Mouse (Mus musculus) kidney, embryonic 14.5 days (tissue): ENCODE measurements at regions not wholly inside any gene's neighbourhood (a gene's known extent, or its start where the extent isn't known, plus 50 kb on each side); places are given as distances from the start of the nearest gene placed in this dataset.

ENCODE experiments used
- ATAC-seq: fragments of 200-750 bp; cut with Nextera tagmentation; 2 replicates; pipeline ENCODE4 v1.8.0; 2017; ENCODE audit warnings: moderate number of reproducible peaks, mild to moderate bottlenecking, moderate TSS enrichment, moderate library complexity; ENCODE audit not compliant: low FRiP score, low TSS enrichment
- H3K27ac ChIP-seq: fragments of 300-500 bp; sonication (generic); 2 replicates; pipeline ENCODE4 v1.5.1; 2014; ENCODE audit warnings: low read depth, mild to moderate bottlenecking, low read length, moderate library complexity, mixed read lengths
- H3K27me3 ChIP-seq: fragments of 300-500 bp; sonication (generic); 2 replicates; pipeline ENCODE4 v1.6.1; 2014; ENCODE audit warnings: mild to moderate bottlenecking, low read length; ENCODE audit not compliant: control insufficient read depth, insufficient read depth
- H3K36me3 ChIP-seq: fragments of 300-500 bp; sonication (generic); 2 replicates; pipeline ENCODE4 v1.6.1; 2014; ENCODE audit warnings: low read length, mixed read lengths; ENCODE audit not compliant: control insufficient read depth, insufficient read depth
- H3K4me1 ChIP-seq: fragments of 300-500 bp; sonication (generic); 2 replicates; pipeline ENCODE4 v1.6.1; 2014; ENCODE audit warnings: low read length, mixed read lengths; ENCODE audit not compliant: control insufficient read depth, insufficient read depth
- H3K4me2 ChIP-seq: fragments of 300-500 bp; sonication (generic); replicated peaks from 2 replicates; pipeline ENCODE4 v1.6.1; 2014; ENCODE audit warnings: low read depth, mild to moderate bottlenecking, low read length
- H3K4me3 ChIP-seq: fragments of 300-500 bp; sonication (generic); 2 replicates; pipeline ENCODE4 v1.5.1; 2014; ENCODE audit warnings: mild to moderate bottlenecking, low read length
- H3K9ac ChIP-seq: fragments of 300-500 bp; sonication (generic); 2 replicates; pipeline ENCODE4 v1.6.1; 2014; ENCODE audit warnings: low read depth, mild to moderate bottlenecking, low read length, moderate library complexity
- H3K9me3 ChIP-seq: fragments of 300-500 bp; sonication (generic); 2 replicates; pipeline ENCODE4 v1.6.1; 2016; ENCODE audit warnings: low read length; ENCODE audit not compliant: control insufficient read depth
- WGBS: fragments of 180-500 bp; shearing (Covaris S2); extraction: QIAGEN DNeasy Blood & Tissue Kit; methylation state at CpG from one replicate; pipeline ENCODE4 v1.1.7; 2014; 5-methylcytosine and 5-hydroxymethylcytosine counted together

GRCm38 (mm10) chr8:40127141-40127540 is 547.7 kb upstream of the Adam24 start:
- no peaks in the 10 kb centered on the region for H3K36me3 ChIP-seq
- H3K4me3 ChIP-seq: no peak overlapping the region
- H3K9ac ChIP-seq: no peak overlapping the region
- no peak for ATAC-seq
- H3K4me1 ChIP-seq: no peaks in the 10 kb centered on the region
- H3K27me3 ChIP-seq: no peaks in the 10 kb centered on the region
- no peaks in the 10 kb centered on the region for H3K9me3 ChIP-seq
- WGBS: 87% methylated on average over 8 of the region's 8 CpGs
- no peak overlapping the region for H3K27ac ChIP-seq
- no peak overlapping the region for H3K4me2 ChIP-seq

DNA sequence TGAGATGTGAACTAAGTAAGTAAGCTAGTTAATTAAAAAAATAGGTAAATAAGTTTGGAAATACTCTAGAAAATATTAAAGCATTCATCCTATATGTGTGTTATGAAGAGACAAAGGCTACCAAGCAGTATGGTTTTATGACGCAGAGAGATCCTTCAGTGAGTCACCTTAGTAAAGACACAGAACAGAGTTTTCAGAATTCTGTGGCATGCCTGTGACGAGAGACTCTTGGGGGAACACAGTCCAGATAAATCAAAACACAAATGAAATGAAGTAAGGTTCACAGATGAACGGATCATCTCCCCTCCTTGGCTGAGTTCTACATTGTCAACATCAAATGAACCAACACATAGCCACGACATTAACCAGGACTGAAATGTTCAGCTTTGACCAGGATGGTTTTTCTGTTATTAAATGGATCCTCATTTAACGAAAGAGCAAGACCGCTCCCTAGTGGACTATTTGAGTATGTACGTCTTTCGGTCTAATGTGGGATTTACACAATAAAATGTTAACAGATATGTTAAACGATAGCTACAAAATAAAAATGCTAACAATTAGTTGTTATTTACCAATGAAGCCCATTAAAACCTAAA is 542.1 kb upstream of the Adam24 start:
- H3K36me3 ChIP-seq: no peaks in the 10 kb centered on the region
- no peaks in the 10 kb centered on the region for H3K27me3 ChIP-seq
- H3K4me2 ChIP-seq: no peak overlapping the region
- H3K9ac ChIP-seq: no peak overlapping the region
- no peaks in the 10 kb centered on the region for H3K4me1 ChIP-seq
- no peak for ATAC-seq
- H3K27ac ChIP-seq: no peak overlapping the region
- H3K4me3 ChIP-seq: no peak overlapping the region
- H3K9me3 ChIP-seq: no peaks in the 10 kb centered on the region
- WGBS: 21% methylated on average over 9 of the region's 9 CpGs

- Histone ChIP-seq H3K27ac (no peak overlapping the region), H3K4me3 (0 out of 2 replicates have a peak overlapping the region, but pooled peaks have one; percentile 16), H3K4me1 (no peaks in the 10 kb centered on the region), H3K9ac (no peak overlapping the region), H3K4me2 (peak overlapping the region; percentile 40), H3K27me3 (0 out of 2 replicates have a peak, but pooled peaks cover 2% of the 10 kb centered on the region), H3K36me3 (no peaks in the 10 kb centered on the region), H3K9me3 (no peaks in the 10 kb centered on the region)
- 18% methylated on average over 21 of the region's 21 CpGs for WGBS
- peak; percentile 85; the same call in 1 of the 2 replicates for ATAC-seq
These were observed 523.7 kb upstream of the Adam24 start for GRCm38 (mm10) chr8:40150911-40151797.

DNA sequence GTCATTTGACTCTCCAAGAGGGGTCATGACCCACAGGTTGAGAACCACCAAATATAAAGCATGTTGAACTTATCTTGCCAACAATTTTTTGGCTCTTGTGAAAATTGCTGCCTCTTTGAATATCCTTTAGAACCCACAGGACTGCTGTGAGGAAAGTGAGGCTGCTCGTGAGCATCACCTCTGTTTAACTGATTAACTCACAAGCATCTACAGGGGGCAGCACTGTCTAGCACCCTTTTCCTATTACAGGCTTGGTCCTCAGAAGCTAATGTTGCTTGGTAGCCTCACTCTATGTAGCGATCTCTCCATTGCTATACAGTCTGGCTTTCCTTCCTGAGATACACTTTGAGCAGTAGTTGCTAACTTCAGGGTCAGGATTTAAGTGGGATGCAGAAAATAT is 522.4 kb upstream of the Adam24 start:
- H3K9me3 ChIP-seq: no peaks in the 10 kb centered on the region
- no peaks in the 10 kb centered on the region for H3K36me3 ChIP-seq
- 76% methylated on average over 2 of the region's 2 CpGs for WGBS
- 0 out of 2 replicates have a peak, but pooled peaks cover 2% of the 10 kb centered on the region for H3K27me3 ChIP-seq
- no peak overlapping the region for H3K9ac ChIP-seq
- H3K27ac ChIP-seq: no peak overlapping the region
- no peak overlapping the region for H3K4me2 ChIP-seq
- no peaks in the 10 kb centered on the region for H3K4me1 ChIP-seq
- no peak overlapping the region for H3K4me3 ChIP-seq
- ATAC-seq: no peak

GRCm38 (mm10) chr8:40186715-40187583 is 487.9 kb upstream of the Adam24 start:
- peak overlapping the region; percentile 10; the same call in 1 of the 2 replicates for H3K4me3 ChIP-seq
- H3K27ac ChIP-seq: no peak overlapping the region
- H3K36me3 ChIP-seq: no peaks in the 10 kb centered on the region
- H3K27me3 ChIP-seq: no peaks in the 10 kb centered on the region
- H3K4me2 ChIP-seq: peak overlapping the region; percentile 30
- no peaks in the 10 kb centered on the region for H3K9me3 ChIP-seq
- H3K4me1 ChIP-seq: no peaks in the 10 kb centered on the region
- no peak overlapping the region for H3K9ac ChIP-seq
- peak; percentile 39; the same call in 1 of the 2 replicates for ATAC-seq
- 42% methylated on average over 17 of the region's 17 CpGs for WGBS

DNA sequence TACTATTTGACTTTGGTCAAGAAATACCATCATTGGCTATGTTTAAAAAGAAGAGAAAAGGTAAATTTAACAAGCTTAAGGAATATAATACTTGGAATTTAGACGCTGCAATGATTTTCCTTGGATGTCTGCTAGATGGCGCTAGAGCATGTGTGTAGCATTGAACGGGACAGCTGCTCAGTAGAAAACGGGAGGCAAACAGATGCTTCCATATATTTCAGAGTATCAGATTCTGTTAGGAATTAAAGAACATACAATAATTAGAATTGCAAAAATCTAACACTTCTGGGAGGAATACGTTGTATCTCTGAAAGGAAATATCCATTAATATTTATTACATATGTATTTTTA is 487.3 kb upstream of the Adam24 start:
- 3% methylated on average over 5 of the region's 5 CpGs for WGBS
- H3K27ac ChIP-seq: no peak overlapping the region
- H3K4me1 ChIP-seq: no peaks in the 10 kb centered on the region
- no peak overlapping the region for H3K4me2 ChIP-seq
- no peaks in the 10 kb centered on the region for H3K9me3 ChIP-seq
- H3K4me3 ChIP-seq: no peak overlapping the region
- no peak overlapping the region for H3K9ac ChIP-seq
- no peaks in the 10 kb centered on the region for H3K36me3 ChIP-seq
- peak; percentile 55; the same call in 1 of the 2 replicates for ATAC-seq
- H3K27me3 ChIP-seq: no peaks in the 10 kb centered on the region

DNA sequence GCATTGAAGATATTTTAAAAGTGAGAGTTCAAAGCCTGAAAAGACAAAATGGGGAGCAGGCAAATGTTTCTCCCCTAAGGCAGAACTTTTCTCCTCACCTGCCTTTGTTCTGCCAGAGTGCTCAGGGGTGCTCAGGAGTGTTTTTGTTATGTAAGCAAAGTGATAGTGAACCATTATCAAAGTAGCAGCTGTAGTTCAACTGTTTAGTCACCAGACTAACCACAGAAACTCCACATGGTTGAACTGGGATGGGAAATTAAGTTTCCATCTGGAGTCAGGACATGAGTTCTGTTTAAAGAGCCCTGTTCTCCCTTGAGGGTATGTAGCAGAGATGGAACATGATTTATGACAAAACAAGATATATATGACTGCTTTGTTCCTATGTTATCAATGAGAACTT is 482.6 kb upstream of the Adam24 start:
- Histone ChIP-seq H3K9ac (no peak overlapping the region), H3K4me3 (no peak overlapping the region), H3K4me1 (no peaks in the 10 kb centered on the region), H3K27me3 (no peaks in the 10 kb centered on the region), H3K9me3 (no peaks in the 10 kb centered on the region), H3K4me2 (no peak overlapping the region), H3K27ac (no peak overlapping the region), H3K36me3 (no peaks in the 10 kb centered on the region)
- no peak for ATAC-seq

- no peaks in the 10 kb centered on the region for H3K36me3 ChIP-seq
- no peaks in the 10 kb centered on the region for H3K4me1 ChIP-seq
- H3K27me3 ChIP-seq: no peaks in the 10 kb centered on the region
- no peaks in the 10 kb centered on the region for H3K9me3 ChIP-seq
- no peak for ATAC-seq
- no peak overlapping the region for H3K4me2 ChIP-seq
- H3K27ac ChIP-seq: no peak overlapping the region
- 23% methylated on average over 1 of the region's 1 CpGs for WGBS
- no peak overlapping the region for H3K9ac ChIP-seq
- H3K4me3 ChIP-seq: no peak overlapping the region
These were observed 481.7 kb upstream of the Adam24 start for GRCm38 (mm10) chr8:40193148-40193547.
